Mouse (Mus musculus) urinary bladder, postnatal 14 days (tissue): ENCODE results near the gene Ppp3cb.

Source experiments
- DNase-seq: peaks from one replicate; pipeline ENCODE4 v3.0.0; 2021; ENCODE audit warnings: low spot score

The Ppp3cb gene

DNA sequence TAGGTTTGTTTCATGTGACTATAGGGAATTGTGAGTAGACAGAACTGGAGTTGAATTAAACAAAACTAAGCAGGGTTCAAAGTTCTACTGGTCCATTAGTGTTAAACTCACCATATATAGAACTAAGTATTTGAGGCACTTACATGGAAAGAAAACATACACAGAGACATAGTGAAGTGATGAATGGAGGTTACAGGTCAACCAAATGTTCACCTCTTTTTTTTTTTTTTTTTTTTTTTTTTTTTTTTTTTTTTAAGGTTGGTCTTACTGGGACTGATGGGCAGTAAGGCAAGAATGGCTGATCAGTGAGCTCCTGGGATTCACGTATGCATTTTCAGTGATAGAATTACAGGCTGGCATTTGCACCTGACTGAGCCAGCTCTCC lies 66.2 kb downstream of the Ppp3cb start:
- no peak for DNase-seq

DNA sequence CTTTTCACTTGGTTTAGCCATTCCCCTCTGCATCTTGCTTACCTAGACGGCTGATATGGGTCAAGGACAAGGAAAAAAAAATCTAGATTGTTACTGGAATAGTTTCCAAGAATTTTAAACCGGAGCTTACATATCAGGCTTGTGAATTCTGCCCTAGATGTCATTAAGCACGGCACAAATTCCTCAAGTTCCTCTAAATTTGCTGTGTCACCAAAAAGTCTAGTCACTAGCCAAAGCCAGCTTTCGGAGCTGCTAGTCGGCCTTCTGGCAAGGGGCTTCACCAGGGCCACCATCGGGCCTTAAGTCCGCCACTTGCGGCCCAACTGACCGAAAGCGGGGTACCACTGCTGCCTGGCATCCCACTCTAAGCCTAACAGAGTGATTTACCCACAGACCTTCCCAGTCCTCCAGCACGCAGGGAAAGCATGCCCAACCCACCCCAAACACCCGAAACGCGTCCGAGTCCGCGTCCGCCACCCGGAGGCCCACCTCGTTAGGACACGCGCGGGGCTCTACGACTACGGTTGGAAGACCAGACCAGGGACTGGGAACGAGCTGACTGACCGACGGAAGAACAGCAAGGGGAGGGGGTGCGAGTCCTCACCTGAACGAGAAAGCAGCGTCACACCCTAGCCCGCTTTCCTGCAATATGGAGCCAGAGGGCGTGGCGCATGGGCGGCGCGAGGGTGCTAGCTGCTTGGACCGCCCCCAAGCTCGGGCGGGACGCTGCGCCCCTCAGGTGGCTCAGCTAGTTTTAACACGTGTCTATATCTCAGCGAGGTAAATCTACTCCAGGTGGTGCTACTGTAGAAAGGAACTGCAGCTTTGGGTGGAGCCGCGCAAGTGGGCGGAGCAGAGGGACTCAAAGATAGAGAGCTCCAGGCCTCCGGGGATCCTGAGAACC lies 66.8 kb downstream of the Ppp3cb start, which contains the start of gene Anxa7:
Gene Anxa7, minus strand, starts transcription at position 843 of the 904 bp plus-strand sequence.
- peak; percentile 88 for DNase-seq

DNA sequence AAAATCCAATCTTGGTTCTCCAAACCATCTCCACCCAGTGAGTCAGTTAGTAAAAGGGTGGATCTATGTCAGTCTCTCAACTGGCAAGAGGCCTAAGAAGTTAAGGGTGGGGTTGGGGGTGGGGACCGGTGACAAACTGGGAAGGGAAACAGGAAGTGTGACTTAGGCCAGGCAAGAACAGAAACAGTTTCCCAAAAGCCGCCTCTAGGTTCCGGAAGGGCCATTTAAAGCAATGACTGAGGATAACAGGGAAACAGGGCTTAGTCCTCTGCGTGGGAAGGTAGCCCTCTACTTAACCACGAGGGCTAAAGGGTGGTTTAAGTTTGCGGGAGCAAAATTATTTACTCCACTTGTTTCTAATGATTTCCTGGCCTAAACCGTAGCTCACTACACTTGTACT lies 67.6 kb downstream of the Ppp3cb start:
- peak; percentile 58 for DNase-seq

DNA sequence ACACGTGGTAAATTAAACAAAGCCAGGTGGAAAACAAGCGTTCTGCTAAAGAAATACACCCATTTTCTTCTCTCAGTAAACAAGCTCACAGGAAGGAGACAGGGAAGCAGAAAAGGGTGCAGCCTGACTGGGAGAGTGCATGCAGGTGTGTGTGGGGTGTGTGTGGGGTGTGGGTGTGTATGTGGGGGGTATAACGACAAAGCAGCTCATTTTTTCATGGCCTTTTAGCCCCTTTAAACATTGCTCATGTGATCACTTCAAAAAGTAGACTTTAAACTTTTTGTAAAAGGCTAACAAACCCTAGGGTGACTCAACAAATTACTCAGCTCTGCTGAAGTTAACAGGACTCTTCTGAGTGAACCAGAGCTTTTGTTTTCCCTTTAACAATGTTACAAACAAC lies 68.0 kb downstream of the Ppp3cb start:
- DNase-seq = no peak

DNA sequence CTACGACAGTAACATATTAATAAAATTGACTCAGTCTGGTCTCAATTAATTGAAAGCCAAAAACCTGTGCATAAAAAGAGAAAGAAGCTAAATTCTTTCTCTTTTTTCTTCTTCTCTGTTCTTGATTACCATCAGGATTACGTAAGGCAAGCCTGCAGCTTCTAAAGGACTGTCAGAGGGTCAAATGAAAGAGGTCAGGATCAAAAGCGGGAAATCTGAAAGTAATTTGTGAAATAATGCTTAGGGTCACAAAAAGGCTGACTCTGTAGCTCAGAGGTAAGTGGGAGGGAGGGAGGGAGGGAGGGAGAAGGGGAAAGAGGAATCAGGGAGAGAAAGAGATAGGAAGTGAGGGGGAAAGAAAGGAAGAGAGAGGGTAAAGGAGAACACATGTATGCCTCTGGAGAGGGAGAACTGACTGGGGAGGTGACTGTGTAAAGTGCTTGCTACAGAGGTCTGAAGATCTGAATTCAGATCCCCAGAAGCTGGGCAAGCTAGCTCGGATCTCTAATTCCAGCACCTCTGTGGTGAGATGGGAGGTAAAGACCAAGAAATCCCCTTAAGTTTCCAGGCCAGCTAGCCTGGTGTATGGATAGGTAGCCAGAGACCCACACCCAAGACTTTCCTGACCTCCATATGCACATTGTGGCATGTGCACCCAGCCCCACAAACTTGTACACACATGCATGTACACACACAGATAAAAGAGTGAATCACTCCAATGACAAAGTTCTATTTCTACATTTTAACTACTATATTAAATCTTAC lies 68.9 kb downstream of the Ppp3cb start:
- no peak for DNase-seq

DNA sequence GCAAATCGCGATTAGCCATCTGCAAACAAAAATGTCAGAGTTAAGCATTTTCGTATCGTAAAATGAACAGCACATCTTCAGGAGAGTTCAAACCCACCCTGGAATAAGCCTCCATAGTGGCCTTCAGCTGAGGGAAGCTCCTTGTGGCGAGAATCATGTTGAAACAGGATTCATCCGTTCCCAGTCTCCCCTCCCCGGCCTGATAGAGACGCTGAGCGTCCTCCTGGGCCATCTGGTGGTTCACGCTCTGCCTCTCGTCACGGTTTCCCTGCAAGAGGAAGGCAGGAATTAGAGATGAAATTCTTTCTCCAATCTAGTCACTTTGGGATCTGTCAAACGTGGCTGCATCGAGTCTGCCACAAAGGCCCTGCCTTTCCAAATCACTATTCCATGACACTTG lies 86.2 kb downstream of the Ppp3cb start:
- no peak for DNase-seq

DNA sequence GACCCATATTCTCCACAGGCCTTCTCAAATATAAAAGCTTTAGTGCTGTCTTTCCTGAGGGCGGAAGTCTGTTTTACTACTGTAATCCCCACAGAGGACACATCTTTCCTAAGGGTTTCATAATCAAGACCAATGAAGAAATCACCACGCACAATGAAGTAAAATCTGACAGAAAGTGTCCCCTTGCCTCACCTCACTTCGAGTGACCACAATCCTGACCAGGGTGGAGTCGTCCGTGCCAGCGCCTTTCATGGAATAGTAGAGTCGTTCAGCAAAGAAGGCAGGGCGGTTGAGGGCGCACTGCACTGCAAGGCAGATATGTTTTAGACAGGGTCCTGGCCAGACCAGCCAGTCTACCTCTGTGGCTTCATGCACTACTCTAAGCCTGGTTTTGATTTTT lies 88.0 kb downstream of the Ppp3cb start:
- DNase-seq = no peak

DNA sequence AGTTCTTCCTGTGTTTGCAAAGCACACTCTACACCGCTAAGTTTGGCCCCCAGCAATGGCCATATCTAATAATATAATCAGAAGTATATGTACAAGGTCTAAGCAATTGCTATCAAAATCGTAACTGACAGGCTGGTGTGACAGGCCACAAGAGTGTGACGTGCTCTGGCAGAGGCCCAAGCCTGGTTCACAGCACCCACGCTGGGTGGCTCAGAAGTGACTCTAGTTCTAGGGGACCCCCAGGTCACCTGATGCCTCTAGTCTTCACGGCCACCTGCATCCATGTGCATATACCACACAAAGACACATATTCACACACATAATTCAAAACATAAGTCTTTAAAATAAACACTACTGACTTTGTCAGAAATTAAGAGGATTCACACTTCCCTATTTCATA lies 93.4 kb downstream of the Ppp3cb start:
- no peak for DNase-seq

DNA sequence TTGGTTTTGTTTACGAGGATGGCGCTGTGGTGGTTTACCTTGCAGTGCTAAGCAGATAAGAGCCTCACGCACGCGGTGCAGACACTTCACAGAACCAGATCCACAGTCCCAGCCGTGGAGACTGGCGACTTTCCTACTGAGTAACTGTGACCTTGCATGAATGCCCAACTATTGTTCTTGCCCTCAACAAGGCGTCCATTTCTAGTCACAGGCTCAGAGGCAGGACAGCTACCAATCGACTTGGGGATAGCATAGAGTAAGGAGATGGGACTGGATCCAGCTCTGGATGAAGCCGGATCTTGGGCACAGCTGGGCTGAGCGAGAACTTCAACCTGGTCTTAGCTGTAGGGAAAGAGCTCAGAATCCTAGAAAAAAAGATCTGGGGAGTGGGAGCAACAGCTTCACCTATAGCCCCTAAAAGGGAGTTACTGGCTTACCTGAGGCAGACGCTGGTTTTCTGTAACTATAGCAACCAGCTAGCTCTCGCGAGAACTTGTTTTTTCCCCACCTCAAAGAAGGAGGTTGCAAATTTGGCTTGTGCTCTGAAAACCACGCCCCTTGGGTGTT lies 94.5 kb downstream of the Ppp3cb start, which contains the start of gene Cfap70:
Gene Cfap70, minus strand, starts transcription at position 462 of the 567 bp plus-strand sequence.
- DNase-seq = peak; percentile 80

DNA sequence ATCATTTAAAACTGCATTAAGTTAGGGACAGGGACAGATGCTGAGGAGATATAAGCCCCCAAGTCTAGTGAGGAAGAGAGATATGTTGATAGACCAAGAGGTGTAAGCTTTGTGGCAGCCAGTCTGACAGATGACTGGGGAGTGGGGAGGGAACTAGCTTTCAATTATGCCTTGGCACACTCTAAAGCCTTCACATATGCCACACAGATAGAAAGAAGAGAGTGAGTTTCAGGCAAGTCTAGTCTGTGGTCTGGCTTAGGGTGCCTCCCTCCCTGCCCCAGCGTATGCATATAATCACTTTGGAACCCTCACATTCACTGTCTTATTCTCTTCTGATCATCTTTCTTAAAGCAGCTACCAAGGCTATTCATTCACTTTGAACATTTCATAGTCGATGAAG lies 95.1 kb downstream of the Ppp3cb start:
- no peak for DNase-seq
